Mouse (Mus musculus) frontal cortex, postnatal 10 days (tissue): ENCODE results near the gene Sh3bgrl.
"Not testable (repeated sequence)": the region's sequence is repeated elsewhere in the genome, so short reads cannot be mapped to it uniquely, and the experiment has no call there.

Experiments used
- DNase-seq, 2 experiments: peaks; one replicate each; pipeline ENCODE4 v3.0.0; 2022; ENCODE audit warnings: low spot score in 2 of 2, mixed read lengths in 1 of 2

Sh3bgrl gene

DNA sequence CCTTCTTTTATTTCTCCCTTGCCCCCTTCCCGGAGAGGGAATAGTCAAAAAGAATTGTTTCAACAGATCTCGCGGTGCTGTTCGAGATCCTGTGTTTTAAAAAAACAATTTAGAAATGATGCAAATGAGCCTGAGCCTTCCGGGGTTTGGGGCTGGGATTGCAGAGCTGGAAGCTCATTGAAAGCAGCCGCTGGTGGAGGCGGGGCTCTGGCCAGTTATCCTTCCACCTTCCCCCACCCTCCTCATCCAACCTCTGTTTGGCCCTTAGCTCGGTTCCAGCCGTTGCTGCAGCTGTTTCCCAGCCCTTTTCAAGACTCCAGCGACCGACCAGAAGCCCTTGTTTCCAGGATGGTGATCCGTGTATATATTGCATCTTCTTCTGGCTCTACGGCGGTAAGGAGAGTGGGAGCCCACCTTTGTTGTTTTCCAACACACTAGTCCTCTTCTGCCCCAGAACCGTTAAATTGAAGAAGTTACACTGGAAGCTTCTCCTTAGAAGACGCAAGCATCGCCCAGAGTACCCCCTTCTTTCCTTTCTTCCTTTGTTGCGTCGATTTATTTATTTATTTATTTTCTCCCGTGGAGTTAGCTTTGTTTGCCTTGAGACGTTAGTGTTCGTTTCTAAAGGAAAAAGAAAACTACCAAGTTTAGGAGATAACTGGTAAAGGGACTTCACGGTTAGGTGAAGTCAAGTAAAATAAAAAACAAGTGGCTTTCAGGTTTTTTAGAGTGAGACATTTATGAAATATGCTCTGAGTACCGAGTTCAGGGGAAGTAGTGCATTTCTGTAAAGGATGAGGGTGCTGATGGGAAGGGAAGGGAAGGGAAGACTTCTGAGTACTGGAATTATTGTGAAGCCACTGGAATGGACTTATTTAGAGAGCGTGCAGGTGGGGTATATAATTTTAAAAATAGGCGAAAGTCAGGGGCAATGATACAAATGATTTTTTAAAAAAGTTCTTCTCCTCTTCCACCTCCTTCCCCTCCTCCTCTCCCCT, at the start of gene Sh3bgrl:
TSS of gene Sh3bgrl (plus strand) at position 121 of the 998 bp plus-strand sequence.
- peak; percentile 44 to 46 for DNase-seq

- DNase-seq: no peak
Measured at GRCm38 (mm10) chrX:109047773-109048172, 47.4 kb upstream of the Sh3bgrl start.

DNA sequence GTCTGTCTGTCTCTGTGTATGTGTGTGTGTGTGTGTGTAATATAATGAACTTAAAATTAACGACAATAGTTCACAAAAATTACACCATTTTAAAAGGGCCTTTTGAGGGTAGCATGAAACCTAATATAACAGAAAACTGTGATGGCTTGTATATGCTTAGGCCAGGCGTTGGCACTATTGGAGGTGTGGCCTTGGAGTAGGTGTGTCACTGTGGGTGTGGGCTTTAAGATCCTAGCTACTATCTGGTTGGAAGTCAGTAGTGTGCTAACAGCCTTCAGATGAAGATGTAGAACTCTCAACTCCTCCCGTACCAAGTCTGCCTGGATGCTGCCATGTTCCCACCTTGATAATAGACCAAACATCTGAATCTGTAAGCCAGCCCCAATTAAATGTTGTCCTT, 23.4 kb upstream of the Sh3bgrl start:
- no peak for DNase-seq

DNA sequence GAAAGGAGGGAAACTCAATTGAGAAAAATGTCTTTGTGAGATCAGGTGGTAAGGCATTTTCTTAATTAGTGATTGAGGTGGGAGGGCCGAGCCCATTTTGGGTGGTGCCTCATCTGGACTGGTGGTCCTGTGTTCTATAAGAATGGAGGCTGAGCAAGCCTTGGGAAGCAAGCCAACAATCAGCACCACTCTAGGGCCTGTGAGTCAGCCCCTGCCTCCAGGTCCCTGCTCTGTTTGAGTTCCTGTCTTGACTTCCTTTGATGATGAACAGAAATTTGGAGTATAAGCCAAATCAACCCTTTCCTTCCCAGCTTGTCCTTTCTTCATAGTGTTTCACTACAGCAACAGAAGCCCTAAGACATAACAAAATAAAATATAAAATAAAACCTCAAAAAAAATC, 19.4 kb upstream of the Sh3bgrl start:
- DNase-seq: no peak

DNA sequence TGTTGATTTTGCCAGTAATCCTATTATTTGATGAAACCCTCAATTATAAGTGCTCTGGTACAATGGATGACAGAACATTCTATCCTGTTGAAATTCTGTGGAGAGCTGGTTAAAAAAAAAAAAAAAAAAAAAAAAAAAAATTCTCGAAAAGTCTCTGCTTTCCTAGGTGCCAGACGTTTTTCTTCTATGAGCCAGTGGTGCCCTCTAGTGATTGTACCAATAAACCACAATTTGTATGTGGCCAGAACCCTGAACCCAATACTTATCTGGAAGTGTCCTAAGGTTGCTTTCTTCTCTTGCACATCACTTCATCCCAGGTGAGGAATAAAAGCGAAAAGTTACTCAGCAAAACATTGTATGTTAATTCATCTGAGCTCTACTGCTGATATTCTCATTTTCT, 18.8 kb upstream of the Sh3bgrl start:
- no peak for DNase-seq

GRCm38 (mm10) chrX:109079354-109079753, 15.8 kb upstream of the Sh3bgrl start:
- DNase-seq: not testable (repeated sequence)

DNA sequence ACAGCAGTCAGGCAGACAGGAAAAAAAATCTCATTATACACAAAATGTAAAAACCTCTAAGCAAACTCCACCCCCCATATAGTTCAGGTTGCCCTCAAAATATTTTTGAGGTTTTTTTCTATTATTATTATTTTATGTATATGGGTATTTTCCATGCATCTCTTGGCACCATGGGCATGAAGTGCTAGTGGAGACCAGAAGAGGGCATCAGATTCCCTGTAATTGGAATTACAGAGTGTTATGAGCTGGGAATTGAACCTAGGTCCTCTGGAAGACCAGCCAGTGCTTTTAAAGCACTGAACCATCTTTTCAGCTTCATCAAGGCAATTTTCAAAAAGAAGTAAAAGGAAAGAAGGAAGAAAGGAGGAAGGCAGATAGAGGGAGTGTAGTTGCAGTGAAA, 8.1 kb upstream of the Sh3bgrl start:
- DNase-seq: no peak

- no peak for DNase-seq
Measured at GRCm38 (mm10) chrX:109094800-109095199, 365 bp upstream of the Sh3bgrl start.

DNA sequence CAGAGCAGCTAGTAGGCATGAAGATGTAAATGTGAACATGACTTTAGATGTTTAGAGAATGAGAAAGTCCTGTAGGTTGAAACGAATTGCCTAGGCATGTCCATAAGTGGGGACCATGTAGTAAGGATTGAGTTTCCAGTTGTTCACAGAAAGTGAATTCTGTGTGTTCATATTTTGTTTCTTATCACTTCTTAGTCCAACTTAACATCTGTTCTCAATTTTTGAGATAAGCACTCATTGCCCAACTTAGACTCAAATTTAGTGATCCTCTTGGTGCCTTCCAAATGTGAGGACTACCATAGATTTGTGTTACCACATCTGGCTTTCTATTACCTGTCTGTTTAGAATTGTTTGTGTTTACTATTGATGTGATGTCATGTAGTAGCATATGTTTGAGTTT, 3.3 kb downstream of the Sh3bgrl start:
- no peak for DNase-seq

GRCm38 (mm10) chrX:109100441-109100840, 5.3 kb downstream of the Sh3bgrl start:
- no peak for DNase-seq

- DNase-seq: no peak
Measured at GRCm38 (mm10) chrX:109108117-109108805, 13.1 kb downstream of the Sh3bgrl start.

- no peak for DNase-seq
Measured at GRCm38 (mm10) chrX:109112885-109113284, 17.7 kb downstream of the Sh3bgrl start.

GRCm38 (mm10) chrX:109113401-109114280, 18.5 kb downstream of the Sh3bgrl start:
- DNase-seq: no peak

GRCm38 (mm10) chrX:109119829-109120826, 25.0 kb downstream of the Sh3bgrl start:
- DNase-seq: no peak

GRCm38 (mm10) chrX:109121161-109121560, 26.0 kb downstream of the Sh3bgrl start:
- no peak for DNase-seq

GRCm38 (mm10) chrX:109122670-109123069, 27.5 kb downstream of the Sh3bgrl start:
- no peak for DNase-seq

DNA sequence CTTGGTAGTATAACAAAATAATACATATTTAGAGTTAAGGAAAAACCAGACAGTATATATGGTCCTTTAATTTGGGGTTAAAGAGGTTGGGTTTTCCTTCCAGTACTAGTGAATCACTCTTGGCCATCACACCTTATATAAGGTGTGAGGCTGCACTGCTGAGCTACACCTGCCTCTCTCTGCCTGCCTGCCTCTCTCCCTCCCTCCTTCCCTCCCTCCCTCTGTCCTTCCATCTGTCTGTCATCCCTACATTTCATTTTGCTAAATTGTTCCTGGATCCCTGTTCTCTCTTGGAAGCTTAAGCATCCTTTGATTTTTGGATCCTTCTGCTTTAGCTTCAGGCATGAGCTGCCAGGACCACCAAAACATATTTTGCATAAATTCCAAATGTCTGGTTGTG, 28.6 kb downstream of the Sh3bgrl start:
- DNase-seq: no peak

DNA sequence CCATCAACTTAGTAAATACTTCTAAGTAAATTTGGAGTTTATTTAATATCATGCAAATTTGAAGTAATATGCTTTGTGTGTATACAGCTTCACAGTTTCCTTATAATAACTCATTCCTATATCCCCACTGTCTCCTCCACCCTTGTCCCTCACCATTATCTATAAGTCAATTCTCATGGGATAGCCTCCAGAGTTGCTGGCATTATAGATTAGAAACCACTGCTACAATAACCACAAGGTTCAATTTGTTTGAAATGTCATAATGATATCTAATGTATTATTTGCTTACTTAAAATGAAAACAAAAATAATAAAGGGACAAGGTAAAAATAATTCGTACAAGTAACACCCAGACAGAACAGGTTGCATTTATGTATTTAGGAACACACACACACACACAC, 31.7 kb downstream of the Sh3bgrl start:
- no peak for DNase-seq

- no peak for DNase-seq
Measured at GRCm38 (mm10) chrX:109127551-109128088, 32.5 kb downstream of the Sh3bgrl start.

GRCm38 (mm10) chrX:109130066-109130465, 34.9 kb downstream of the Sh3bgrl start:
- DNase-seq: no peak
